Mouse (Mus musculus): ENCODE measurements around the gene Xxylt1.
A peak's percentile ranks its signal among the peaks of the same experiment; 100 is the strongest.

Xxylt1 gene

GRCm38 (mm10) chr16:31081125-31081664 lies at the start of gene Xxylt1:
Gene Xxylt1 (minus strand): TSS chr16:31081432.
- peak; percentile 78 to 86 for DNase-seq (ENCODE audit: low spot score in 2 of 2)

- DNase-seq (ENCODE audit: low spot score in 2 of 2) = no peak
Observed at GRCm38 (mm10) chr16:31128116-31128515, 46.9 kb upstream of the Xxylt1 start.

GRCm38 (mm10) chr16:31124991-31125390 lies 43.8 kb upstream of the Xxylt1 start:
- no peak for DNase-seq (ENCODE audit: low spot score in 2 of 2)

GRCm38 (mm10) chr16:31121612-31122011 lies 40.4 kb upstream of the Xxylt1 start:
- DNase-seq (ENCODE audit: low spot score in 2 of 2) = no peak

- no peak for DNase-seq (ENCODE audit: low spot score in 2 of 2)
Observed at GRCm38 (mm10) chr16:31113596-31113995, 32.4 kb upstream of the Xxylt1 start.

- no peak for DNase-seq (ENCODE audit: low spot score in 2 of 2)
Observed at GRCm38 (mm10) chr16:31101352-31101751, 20.1 kb upstream of the Xxylt1 start.

GRCm38 (mm10) chr16:31099906-31100305 lies 18.7 kb upstream of the Xxylt1 start:
- no peak for DNase-seq (ENCODE audit: low spot score in 2 of 2)

GRCm38 (mm10) chr16:31094036-31094435 lies 12.8 kb upstream of the Xxylt1 start:
- DNase-seq (ENCODE audit: low spot score in 2 of 2) = no peak

- no peak for DNase-seq (ENCODE audit: low spot score in 2 of 2)
Observed at GRCm38 (mm10) chr16:31093186-31093585, 12.0 kb upstream of the Xxylt1 start.

- DNase-seq (ENCODE audit: low spot score in 2 of 2) = no peak
Observed at GRCm38 (mm10) chr16:31081891-31082290, 659 bp upstream of the Xxylt1 start.

- DNase-seq (ENCODE audit: low spot score in 2 of 2) = no peak
Observed at GRCm38 (mm10) chr16:31080573-31081051, 620 bp downstream of the Xxylt1 start.

GRCm38 (mm10) chr16:31077396-31077795 lies 3.8 kb downstream of the Xxylt1 start:
- no peak for DNase-seq (ENCODE audit: low spot score in 2 of 2)

- no peak for DNase-seq (ENCODE audit: low spot score in 2 of 2)
Observed at GRCm38 (mm10) chr16:31076436-31076835, 4.8 kb downstream of the Xxylt1 start.

- no peak for DNase-seq (ENCODE audit: low spot score in 2 of 2)
Observed at GRCm38 (mm10) chr16:31074324-31074908, 6.8 kb downstream of the Xxylt1 start.

- no peak for DNase-seq (ENCODE audit: low spot score in 2 of 2)
Observed at GRCm38 (mm10) chr16:31071731-31072130, 9.5 kb downstream of the Xxylt1 start.

- peak; percentile 53 to 77 for DNase-seq (ENCODE audit: low spot score in 2 of 2)
Observed at GRCm38 (mm10) chr16:31070358-31071133, 10.7 kb downstream of the Xxylt1 start.

- no peak for DNase-seq (ENCODE audit: low spot score in 2 of 2)
Observed at GRCm38 (mm10) chr16:31069211-31070166, 11.7 kb downstream of the Xxylt1 start.

GRCm38 (mm10) chr16:31068280-31068679 lies 13.0 kb downstream of the Xxylt1 start:
- DNase-seq (ENCODE audit: low spot score in 2 of 2) = no peak

GRCm38 (mm10) chr16:31066344-31067098 lies 14.7 kb downstream of the Xxylt1 start:
- DNase-seq (ENCODE audit: low spot score in 2 of 2) = no peak

GRCm38 (mm10) chr16:31064782-31065181 lies 16.4 kb downstream of the Xxylt1 start:
- no peak for DNase-seq (ENCODE audit: low spot score in 2 of 2)

GRCm38 (mm10) chr16:31062918-31063317 lies 18.3 kb downstream of the Xxylt1 start:
- DNase-seq (ENCODE audit: low spot score in 2 of 2) = no peak
